Mouse (Mus musculus) forebrain, embryonic 14.5 days (tissue): ENCODE measurements at regions not wholly inside any gene's neighbourhood (a gene's known extent, or its start where the extent isn't known, plus 50 kb on each side); places are given as distances from the start of the nearest gene placed in this dataset.

Source experiments
- ATAC-seq: fragments of 200-750 bp; cut with Nextera tagmentation; 2 replicates; pipeline ENCODE4 v1.8.0; 2017; ENCODE audit warnings: mild to moderate bottlenecking, moderate library complexity
- DNase-seq: peaks from one replicate; pipeline ENCODE4 v3.0.0-alpha.2; 2015; ENCODE audit warnings: low spot score
- H3K27ac ChIP-seq: fragments of 300-500 bp; sonication (generic); 2 replicates; pipeline ENCODE4 v1.5.1; 2014; ENCODE audit warnings: low read depth, mild to moderate bottlenecking, control low read depth, low read length, moderate library complexity
- H3K27me3 ChIP-seq: fragments of 300-500 bp; sonication (generic); replicated peaks from 2 replicates; pipeline ENCODE4 v1.6.1; 2014; ENCODE audit warnings: low read length, control low read depth, mixed read lengths; ENCODE audit not compliant: control insufficient read depth, insufficient read depth
- H3K36me3 ChIP-seq: fragments of 300-500 bp; sonication (generic); 2 replicates; pipeline ENCODE4 v1.6.1; 2014; ENCODE audit warnings: low read length, control low read depth; ENCODE audit not compliant: control insufficient read depth, insufficient read depth
- H3K4me1 ChIP-seq: fragments of 300-500 bp; sonication (generic); 2 replicates; pipeline ENCODE4 v1.6.1; 2014; ENCODE audit warnings: antibody characterized with exemption, low read length, control low read depth; ENCODE audit not compliant: control insufficient read depth, insufficient read depth
- H3K4me2 ChIP-seq: fragments of 300-500 bp; sonication (generic); 2 replicates; pipeline ENCODE4 v1.6.1; 2014; ENCODE audit warnings: mild to moderate bottlenecking, control low read depth, low read length
- H3K4me3 ChIP-seq: fragments of 300-500 bp; sonication (generic); 2 replicates; pipeline ENCODE4 v1.5.1; 2014; ENCODE audit warnings: low read depth, low read length, control low read depth
- H3K9ac ChIP-seq: fragments of 300-500 bp; sonication (generic); 2 replicates; pipeline ENCODE4 v1.6.1; 2014; ENCODE audit warnings: mild to moderate bottlenecking, low read length, control low read depth, moderate library complexity
- H3K9me3 ChIP-seq: fragments of 300-500 bp; sonication (generic); replicated peaks from 2 replicates; pipeline ENCODE4 v1.6.1; 2016; ENCODE audit warnings: low read length, control low read depth, mixed read lengths; ENCODE audit not compliant: control insufficient read depth
- WGBS: fragments of 180-500 bp; shearing (Covaris S2); extraction: QIAGEN DNeasy Blood & Tissue Kit; methylation state at CpG from one replicate; pipeline ENCODE4 v1.1.7; 2014; 5-methylcytosine and 5-hydroxymethylcytosine counted together

DNA sequence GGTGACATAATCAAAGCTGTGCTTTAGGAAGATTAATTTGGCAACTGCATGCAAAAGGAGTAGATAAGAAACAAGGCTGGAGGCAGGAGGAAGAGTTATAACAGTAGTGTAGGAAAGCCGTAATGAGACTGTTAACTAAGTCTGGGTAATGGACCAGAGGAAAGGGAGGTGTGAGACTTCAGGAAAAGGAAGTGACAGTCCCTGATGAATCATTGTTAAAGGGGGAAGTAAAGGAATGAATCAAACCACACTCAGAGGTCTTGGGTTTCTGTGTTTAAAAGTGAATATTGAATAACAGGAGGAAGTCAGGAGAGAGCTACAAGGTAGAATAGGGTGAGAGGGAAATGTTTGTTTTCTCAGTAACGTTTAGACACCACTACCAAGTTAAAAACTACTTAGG lies 1175.9 kb downstream of the Diaph3 start:
- WGBS: 75% methylated on average over 2 of the region's 2 CpGs
- Histone ChIP-seq H3K4me1 (no peaks in the 10 kb centered on the region), H3K4me2 (no peak overlapping the region), H3K27me3 (no peaks in the 10 kb centered on the region), H3K4me3 (no peak overlapping the region), H3K9ac (no peak overlapping the region), H3K36me3 (no peaks in the 10 kb centered on the region), H3K27ac (no peak overlapping the region), H3K9me3 (no peaks in the 10 kb centered on the region)
- DNase-seq: no peak
- no peak for ATAC-seq

DNA sequence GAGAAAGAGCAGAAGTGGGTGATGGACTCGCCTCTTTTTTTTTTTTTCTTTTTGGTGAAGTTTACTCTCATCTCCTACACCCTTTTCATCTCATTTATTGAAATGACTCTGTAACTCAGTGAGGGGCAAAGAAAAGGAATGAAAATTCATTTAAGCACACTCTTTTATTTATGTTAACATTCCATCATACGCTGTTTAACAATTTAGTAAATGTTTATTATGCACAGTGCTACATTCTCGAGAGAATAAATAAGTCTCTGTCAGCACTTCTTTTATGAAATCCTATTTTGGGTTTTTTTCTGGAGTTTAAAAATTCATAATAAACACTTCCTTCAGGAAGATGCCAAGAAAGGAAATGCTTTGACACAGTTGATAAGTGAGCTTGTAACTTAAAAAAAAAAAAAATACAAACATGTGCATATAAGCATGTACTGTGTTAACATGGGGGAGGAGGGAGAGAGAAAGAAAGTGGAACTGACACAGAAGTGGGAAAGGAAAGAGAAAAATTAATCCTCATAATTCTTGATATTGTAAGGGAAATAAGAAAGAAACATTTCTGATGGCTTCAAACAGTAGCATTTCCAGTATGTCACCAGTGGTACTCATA lies 1195.2 kb downstream of the Diaph3 start:
- Histone ChIP-seq H3K9me3 (no peaks in the 10 kb centered on the region), H3K36me3 (no peaks in the 10 kb centered on the region), H3K27ac (no peak overlapping the region), H3K27me3 (no peaks in the 10 kb centered on the region), H3K4me1 (no peaks in the 10 kb centered on the region), H3K9ac (no peak overlapping the region), H3K4me3 (no peak overlapping the region), H3K4me2 (no peak overlapping the region)
- DNase-seq: no peak
- no peak for ATAC-seq
- WGBS: 80% methylated on average over 3 of the region's 3 CpGs

DNA sequence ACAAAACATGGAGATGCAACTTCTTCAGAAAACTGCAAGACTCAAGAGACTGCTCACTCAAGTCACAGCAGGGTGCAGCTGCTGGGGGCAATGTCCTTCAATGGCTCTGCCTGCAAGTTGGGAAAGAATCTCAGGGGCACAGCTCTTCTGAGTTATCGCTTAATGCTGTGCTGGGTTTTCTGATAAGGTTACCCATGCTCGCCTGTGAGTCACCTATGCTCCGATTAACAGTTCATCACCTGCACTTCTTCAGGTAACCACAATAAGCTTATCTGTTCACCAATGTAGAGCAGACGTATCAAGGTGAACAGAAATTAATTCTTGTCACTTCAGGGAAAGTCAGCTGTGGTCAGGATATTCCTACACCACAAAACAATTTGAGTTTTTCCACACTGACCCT lies 1198.2 kb downstream of the Diaph3 start:
- H3K36me3 ChIP-seq: no peaks in the 10 kb centered on the region
- no peaks in the 10 kb centered on the region for H3K9me3 ChIP-seq
- no peak overlapping the region for H3K4me3 ChIP-seq
- no peak overlapping the region for H3K27ac ChIP-seq
- H3K9ac ChIP-seq: no peak overlapping the region
- ATAC-seq (no peak), DNase-seq (no peak)
- WGBS: 87% methylated on average over 4 of the region's 4 CpGs
- no peak overlapping the region for H3K4me2 ChIP-seq
- H3K27me3 ChIP-seq: no peaks in the 10 kb centered on the region
- no peaks in the 10 kb centered on the region for H3K4me1 ChIP-seq

DNA sequence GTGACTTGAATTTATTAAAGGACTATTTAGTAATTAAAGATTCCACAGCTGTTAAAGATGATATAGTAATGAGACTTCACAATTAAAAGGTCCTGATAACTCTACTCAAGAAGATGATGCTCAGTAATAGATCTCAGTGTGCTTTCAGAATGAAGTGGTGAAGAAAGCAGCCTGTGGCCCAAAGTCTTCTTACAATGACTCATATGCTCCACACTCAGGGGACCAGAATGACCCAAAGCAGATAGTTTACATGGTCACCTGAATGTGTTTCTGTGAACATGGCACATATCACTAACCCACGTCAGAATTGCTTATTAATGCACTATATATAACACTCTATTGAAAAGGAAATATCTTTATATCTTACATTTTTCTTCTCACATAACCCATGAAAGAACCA lies 1200.5 kb downstream of the Diaph3 start:
- ATAC-seq (no peak), DNase-seq (no peak)
- Histone ChIP-seq H3K4me1 (no peaks in the 10 kb centered on the region), H3K4me3 (no peak overlapping the region), H3K36me3 (no peaks in the 10 kb centered on the region), H3K27me3 (no peaks in the 10 kb centered on the region), H3K9ac (no peak overlapping the region), H3K27ac (no peak overlapping the region), H3K9me3 (no peaks in the 10 kb centered on the region), H3K4me2 (no peak overlapping the region)
- WGBS: 92% methylated on average over 1 of the region's 1 CpGs

DNA sequence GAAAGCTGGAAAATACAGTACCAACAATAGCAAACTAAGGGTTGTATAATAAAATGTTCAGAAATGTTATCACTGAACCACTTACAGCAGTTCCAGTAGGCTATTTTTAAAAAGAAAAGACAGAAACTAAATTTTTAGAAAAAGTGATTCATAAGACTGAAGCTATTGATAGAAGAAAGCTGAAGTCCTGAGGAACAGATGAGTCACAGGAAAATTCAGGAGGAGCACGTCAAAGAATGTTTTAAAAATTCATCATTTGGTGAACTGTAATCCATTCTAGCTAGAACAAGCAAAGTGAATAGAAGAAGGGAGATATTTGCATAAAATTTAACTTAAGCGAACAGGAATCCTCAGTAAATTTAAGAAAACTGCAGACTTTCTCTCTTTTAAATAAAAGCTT lies 1205.9 kb downstream of the Diaph3 start:
- Histone ChIP-seq H3K36me3 (no peaks in the 10 kb centered on the region), H3K9ac (no peak overlapping the region), H3K4me2 (no peak overlapping the region), H3K27me3 (no peaks in the 10 kb centered on the region), H3K9me3 (no peaks in the 10 kb centered on the region), H3K4me3 (no peak overlapping the region), H3K27ac (no peak overlapping the region), H3K4me1 (no peaks in the 10 kb centered on the region)
- ATAC-seq (no peak), DNase-seq (no peak)
- WGBS: 83% methylated on average over 2 of the region's 2 CpGs

DNA sequence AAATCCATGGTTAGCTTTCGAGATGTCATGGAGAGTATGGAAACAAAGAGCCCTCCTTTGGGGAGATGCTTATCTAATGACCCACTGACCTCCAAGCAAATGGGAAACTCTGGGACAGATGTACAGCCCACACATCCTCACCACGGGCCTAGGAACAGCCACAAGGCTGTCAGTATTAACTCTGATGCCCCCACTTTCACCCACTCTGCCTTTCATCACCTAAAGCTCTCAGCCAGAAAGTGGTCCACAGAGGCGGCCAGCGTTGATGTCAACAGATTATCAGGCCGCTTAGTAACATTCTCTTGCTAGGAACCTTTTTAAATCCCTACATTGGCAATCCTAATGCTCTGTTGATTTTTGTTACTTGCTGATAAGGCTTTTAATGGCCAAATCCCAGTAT lies 1210.6 kb downstream of the Diaph3 start:
- H3K9ac ChIP-seq: no peak overlapping the region
- no peaks in the 10 kb centered on the region for H3K27me3 ChIP-seq
- WGBS: 57% methylated on average over 5 of the region's 5 CpGs
- H3K4me3 ChIP-seq: no peak overlapping the region
- H3K4me1 ChIP-seq: no peaks in the 10 kb centered on the region
- no peaks in the 10 kb centered on the region for H3K36me3 ChIP-seq
- DNase-seq (no peak), ATAC-seq (no peak)
- no peaks in the 10 kb centered on the region for H3K9me3 ChIP-seq
- H3K4me2 ChIP-seq: no peak overlapping the region
- no peak overlapping the region for H3K27ac ChIP-seq

DNA sequence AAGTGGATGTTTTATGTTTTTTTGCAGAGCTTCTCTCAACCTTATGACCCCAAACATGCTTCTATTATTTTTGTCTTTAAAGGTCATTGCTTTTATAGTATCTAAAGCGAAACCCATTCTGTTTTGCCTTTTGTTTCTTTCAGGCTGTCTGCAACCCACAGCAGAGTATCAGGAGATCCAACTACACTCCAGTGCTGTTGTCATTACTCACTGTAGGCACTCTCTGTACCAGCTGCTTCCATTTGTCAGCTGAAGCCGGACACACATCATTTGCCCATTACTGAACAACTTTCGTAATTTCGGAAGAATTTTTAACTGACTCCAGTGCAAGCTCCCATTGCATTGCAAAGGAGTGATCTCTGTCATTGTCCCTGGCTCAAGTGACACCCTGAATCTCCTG lies 1222.1 kb downstream of the Diaph3 start:
- H3K9ac ChIP-seq: no peak overlapping the region
- ATAC-seq: no peak
- no peak overlapping the region for H3K4me2 ChIP-seq
- no peak overlapping the region for H3K27ac ChIP-seq
- H3K36me3 ChIP-seq: no peaks in the 10 kb centered on the region
- no peaks in the 10 kb centered on the region for H3K9me3 ChIP-seq
- no peak overlapping the region for H3K4me3 ChIP-seq
- no peaks in the 10 kb centered on the region for H3K27me3 ChIP-seq
- H3K4me1 ChIP-seq: no peaks in the 10 kb centered on the region
- no peak for DNase-seq
- WGBS: 85% methylated on average over 4 of the region's 4 CpGs

DNA sequence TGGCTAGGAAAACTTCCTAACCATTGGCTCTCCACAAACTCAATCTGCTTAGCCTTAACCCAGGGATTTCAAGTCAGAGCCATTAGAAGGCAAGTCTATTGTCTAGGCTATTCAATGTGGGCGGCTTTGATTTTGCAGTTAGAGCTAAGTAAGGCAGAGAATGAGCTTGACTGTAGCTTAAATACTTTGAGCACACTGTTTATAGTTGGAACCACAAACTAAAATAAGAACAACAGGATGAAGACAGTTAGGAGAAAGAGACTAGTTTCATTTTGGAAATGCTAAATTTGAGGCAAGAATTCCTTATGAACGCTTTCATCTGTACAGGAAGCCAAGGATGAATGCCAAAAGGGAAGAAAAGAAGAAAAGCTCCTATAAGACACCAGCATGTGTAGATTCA lies 1225.3 kb downstream of the Diaph3 start:
- no peak overlapping the region for H3K4me3 ChIP-seq
- no peak overlapping the region for H3K4me2 ChIP-seq
- ATAC-seq (no peak), DNase-seq (no peak)
- H3K27me3 ChIP-seq: no peaks in the 10 kb centered on the region
- H3K9me3 ChIP-seq: no peaks in the 10 kb centered on the region
- H3K36me3 ChIP-seq: no peaks in the 10 kb centered on the region
- no peak overlapping the region for H3K27ac ChIP-seq
- WGBS: 55% methylated on average over 2 of the region's 2 CpGs
- no peak overlapping the region for H3K9ac ChIP-seq
- H3K4me1 ChIP-seq: no peaks in the 10 kb centered on the region

DNA sequence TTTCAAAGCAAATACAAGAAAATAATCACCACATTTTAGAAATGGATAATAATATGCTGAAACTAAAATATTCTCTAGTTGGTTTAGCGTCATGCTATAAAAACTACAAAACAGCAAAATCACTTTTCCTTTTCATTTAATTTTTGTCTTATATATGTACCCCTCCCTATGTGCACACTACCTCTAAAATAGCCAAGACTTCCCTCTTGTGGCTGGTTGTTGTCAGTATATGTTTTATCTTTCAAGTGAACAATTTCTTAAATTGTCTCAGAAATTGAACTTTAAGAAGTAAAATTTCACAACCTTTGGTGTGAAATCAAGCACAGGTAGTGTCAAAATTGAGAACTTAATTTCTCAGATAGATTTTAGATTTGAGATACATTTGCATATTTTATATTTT lies 1243.1 kb downstream of the Diaph3 start:
- Histone ChIP-seq H3K9me3 (no peaks in the 10 kb centered on the region), H3K4me2 (no peak overlapping the region), H3K27ac (no peak overlapping the region), H3K4me1 (no peaks in the 10 kb centered on the region), H3K9ac (no peak overlapping the region), H3K36me3 (no peaks in the 10 kb centered on the region), H3K27me3 (no peaks in the 10 kb centered on the region), H3K4me3 (no peak overlapping the region)
- DNase-seq (peak; percentile 42), ATAC-seq (no peak)
- 95% methylated on average over 1 of the region's 1 CpGs for WGBS
